Mouse (Mus musculus) hindbrain, embryonic 15.5 days (tissue): ENCODE measurements around the gene Zcchc12. TPM values are rescaled to one million over a fixed set of nuclear protein-coding genes. Genes with fewer than 3 reads are reported as not detected.
A peak's percentile ranks its signal among the peaks of the same experiment; 100 is the strongest.

ENCODE experiments used
- ATAC-seq: fragments of 200-750 bp; cut with Nextera tagmentation; 2 replicates; pipeline ENCODE4 v1.8.0; 2017; ENCODE audit warnings: low read depth, moderate number of reproducible peaks, moderate TSS enrichment; ENCODE audit not compliant: low FRiP score
- H3K27ac ChIP-seq: fragments of 300-500 bp; sonication (generic); replicated peaks from 2 replicates; pipeline ENCODE4 v1.5.1; 2015; ENCODE audit warnings: mild to moderate bottlenecking, inconsistent platforms
- H3K27me3 ChIP-seq: fragments of 300-500 bp; sonication (generic); 2 replicates; pipeline ENCODE4 v1.6.1; 2015; ENCODE audit warnings: control low read depth, inconsistent platforms
- H3K36me3 ChIP-seq: fragments of 300-500 bp; sonication (generic); 2 replicates; pipeline ENCODE4 v1.6.1; 2015; ENCODE audit warnings: control low read depth, inconsistent platforms
- H3K4me1 ChIP-seq: fragments of 300-500 bp; sonication (generic); replicated peaks from 2 replicates; pipeline ENCODE4 v1.6.1; 2015; ENCODE audit warnings: control low read depth, inconsistent platforms
- H3K4me2 ChIP-seq: fragments of 300-500 bp; sonication (generic); 2 replicates; pipeline ENCODE4 v1.6.1; 2015; ENCODE audit warnings: moderate library complexity, mild to moderate bottlenecking, inconsistent platforms
- H3K4me3 ChIP-seq: fragments of 300-500 bp; sonication (generic); 2 replicates; pipeline ENCODE4 v1.5.1; 2015; ENCODE audit warnings: mild to moderate bottlenecking, inconsistent platforms
- H3K9ac ChIP-seq: fragments of 300-500 bp; sonication (generic); 2 replicates; pipeline ENCODE4 v1.6.1; 2015; ENCODE audit warnings: inconsistent platforms
- H3K9me3 ChIP-seq: fragments of 300-500 bp; sonication (generic); 2 replicates; pipeline ENCODE4 v1.6.1; 2016; ENCODE audit warnings: control low read depth, inconsistent platforms
- WGBS: fragments of 180-500 bp; shearing (Covaris S2); methylation state at CpG from one replicate; pipeline ENCODE4 v1.1.7; 2015; 5-methylcytosine and 5-hydroxymethylcytosine counted together
- polyA plus RNA-seq: library from polyadenylated mRNA; unstranded; fragments of >200 nt; fragmentation: Nextera tagmentation; extraction: Ambion mirVana; gene quantifications from 2 replicates; pipeline ENCODE4 v1.2.1, GENCODE M21; 2015

The Zcchc12 gene
- polyA plus RNA-seq, result 326 and 344 TPM in 2 replicates

DNA sequence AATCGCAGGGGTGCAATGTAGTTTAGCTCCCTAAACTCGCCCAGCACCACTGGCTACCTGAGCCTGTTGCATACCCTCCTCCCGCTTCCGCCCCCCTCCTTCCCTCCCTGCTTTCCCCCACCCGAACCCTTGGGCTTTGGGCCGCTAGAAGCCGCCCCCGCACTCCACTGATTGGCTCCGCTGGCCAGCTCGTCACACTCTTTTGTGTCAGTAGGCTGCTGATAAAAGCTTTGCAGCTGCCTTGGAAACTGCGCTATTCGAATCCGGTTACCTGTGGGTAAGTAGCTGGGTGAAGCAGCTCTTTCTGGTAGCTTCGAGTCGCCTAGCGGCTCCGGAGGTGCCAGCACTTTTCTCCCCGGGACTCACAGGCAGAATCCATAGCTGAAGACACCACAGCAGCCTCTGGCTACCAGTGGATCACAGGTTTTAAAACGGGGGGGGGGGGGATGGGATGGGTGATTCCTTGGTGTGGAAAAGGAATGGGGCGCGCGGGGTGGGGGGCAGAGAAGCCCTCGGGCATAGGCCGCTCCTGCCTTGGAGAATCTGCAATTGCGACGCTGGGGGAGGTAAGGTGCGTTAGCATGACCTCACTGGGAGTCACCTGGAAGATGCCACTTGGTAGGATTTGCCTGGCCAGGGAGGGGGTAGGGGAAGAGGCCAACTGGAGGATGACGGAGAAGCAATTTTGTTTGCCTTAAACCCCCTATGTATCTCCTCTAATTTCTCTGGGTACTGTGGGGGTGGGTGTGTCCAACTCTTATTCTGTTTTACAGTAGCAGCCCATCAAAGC, at the start of gene Zcchc12:
Gene Zcchc12, plus strand, starts transcription at position 169 of the 790 bp plus-strand sequence.
- Histone ChIP-seq H3K36me3 (no peaks in the 10 kb centered on the region), H3K27me3 (no peaks in the 10 kb centered on the region), H3K4me1 (peaks cover 27% of the 10 kb centered on the region; the same call in 1 of the 2 replicates), H3K9me3 (no peaks in the 10 kb centered on the region), H3K4me3 (peak within 1 kb of the TSS; percentile 48), H3K4me2 (peak within 1 kb of the TSS; percentile 57), H3K9ac (peak within 1 kb of the TSS; percentile 49), H3K27ac (peak within 1 kb of the TSS; percentile 78)
- ATAC-seq, result peak; percentile 85
- 30% methylated on average over 28 of the region's 28 CpGs for WGBS

- 68% methylated on average over 4 of the region's 4 CpGs for WGBS
- ATAC-seq, result no peak
- Histone ChIP-seq H3K27ac (no peak overlapping the region), H3K9ac (no peak overlapping the region), H3K27me3 (no peaks in the 10 kb centered on the region), H3K9me3 (no peaks in the 10 kb centered on the region; the same call in 1 of the 2 replicates), H3K4me1 (no peaks in the 10 kb centered on the region), H3K4me3 (no peak overlapping the region), H3K36me3 (no peaks in the 10 kb centered on the region), H3K4me2 (no peak overlapping the region)
Observed at GRCm38 (mm10) chrX:36146746-36147145, 49.0 kb upstream of the Zcchc12 start.

- H3K4me2 ChIP-seq, result no peak overlapping the region
- no peak overlapping the region for H3K27ac ChIP-seq
- no peak overlapping the region for H3K4me3 ChIP-seq
- H3K9me3 ChIP-seq, result no peaks in the 10 kb centered on the region; the same call in 1 of the 2 replicates
- no peaks in the 10 kb centered on the region for H3K36me3 ChIP-seq
- H3K4me1 ChIP-seq, result no peaks in the 10 kb centered on the region
- ATAC-seq, result no peak
- H3K27me3 ChIP-seq, result no peaks in the 10 kb centered on the region
- H3K9ac ChIP-seq, result no peak overlapping the region
Observed at GRCm38 (mm10) chrX:36150100-36150499, 45.6 kb upstream of the Zcchc12 start.

DNA sequence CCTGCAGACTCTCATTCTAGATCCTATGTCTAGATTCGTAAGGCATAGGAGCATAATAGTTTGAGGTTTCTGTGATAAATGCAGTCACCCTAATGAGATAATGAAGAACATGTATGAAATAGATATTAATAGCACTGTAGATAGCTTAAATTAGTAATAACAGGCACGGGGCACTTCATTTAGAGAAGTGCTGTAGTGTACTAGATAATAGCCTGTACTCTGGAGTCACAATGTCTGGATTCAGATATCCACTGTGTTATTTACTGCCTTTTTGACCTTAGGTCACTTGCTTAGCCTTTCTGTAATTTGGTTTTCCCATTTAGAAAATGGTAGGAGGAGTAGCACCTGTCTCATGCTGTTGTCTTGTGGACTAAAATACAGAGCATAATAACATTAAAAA, 39.0 kb upstream of the Zcchc12 start:
- 85% methylated on average over 2 of the region's 2 CpGs for WGBS
- H3K9ac ChIP-seq, result no peak overlapping the region
- H3K36me3 ChIP-seq, result no peaks in the 10 kb centered on the region
- H3K27ac ChIP-seq, result no peak overlapping the region
- no peaks in the 10 kb centered on the region for H3K27me3 ChIP-seq
- no peak overlapping the region for H3K4me2 ChIP-seq
- H3K4me1 ChIP-seq, result no peaks in the 10 kb centered on the region
- ATAC-seq, result no peak
- no peak overlapping the region for H3K4me3 ChIP-seq
- no peaks in the 10 kb centered on the region for H3K9me3 ChIP-seq

GRCm38 (mm10) chrX:36161567-36161966, 34.1 kb upstream of the Zcchc12 start:
- 22% methylated on average over 4 of the region's 4 CpGs for WGBS
- Histone ChIP-seq H3K4me2 (no peak overlapping the region), H3K27me3 (no peaks in the 10 kb centered on the region), H3K9me3 (no peaks in the 10 kb centered on the region), H3K4me1 (no peaks in the 10 kb centered on the region), H3K36me3 (no peaks in the 10 kb centered on the region), H3K4me3 (no peak overlapping the region), H3K9ac (no peak overlapping the region), H3K27ac (no peak overlapping the region)
- ATAC-seq, result no peak

DNA sequence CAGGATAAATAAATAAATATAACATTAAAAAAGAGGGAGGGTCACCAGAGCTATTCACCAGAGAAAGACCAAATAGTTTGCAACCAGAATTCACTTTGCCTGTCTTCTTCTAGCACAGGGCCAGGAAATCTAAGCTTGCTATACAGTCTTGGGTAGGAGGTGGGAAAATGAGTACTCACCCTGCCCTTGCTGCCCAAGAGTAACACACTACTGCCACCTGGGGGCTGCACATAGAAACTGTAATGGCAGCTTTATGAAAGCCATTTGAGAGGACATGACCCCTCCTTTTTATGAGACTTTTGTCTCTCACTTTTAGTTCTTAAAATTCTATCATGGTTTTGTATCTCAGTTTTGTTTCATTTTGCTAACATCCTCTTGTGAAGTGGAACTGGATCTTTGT, 12.1 kb upstream of the Zcchc12 start:
- ATAC-seq, result no peak
- no peaks in the 10 kb centered on the region for H3K36me3 ChIP-seq
- H3K4me3 ChIP-seq, result no peak overlapping the region
- H3K27me3 ChIP-seq, result no peaks in the 10 kb centered on the region
- no peak overlapping the region for H3K9ac ChIP-seq
- H3K27ac ChIP-seq, result no peak overlapping the region
- no peak overlapping the region for H3K4me2 ChIP-seq
- H3K4me1 ChIP-seq, result no peaks in the 10 kb centered on the region
- no peaks in the 10 kb centered on the region for H3K9me3 ChIP-seq

DNA sequence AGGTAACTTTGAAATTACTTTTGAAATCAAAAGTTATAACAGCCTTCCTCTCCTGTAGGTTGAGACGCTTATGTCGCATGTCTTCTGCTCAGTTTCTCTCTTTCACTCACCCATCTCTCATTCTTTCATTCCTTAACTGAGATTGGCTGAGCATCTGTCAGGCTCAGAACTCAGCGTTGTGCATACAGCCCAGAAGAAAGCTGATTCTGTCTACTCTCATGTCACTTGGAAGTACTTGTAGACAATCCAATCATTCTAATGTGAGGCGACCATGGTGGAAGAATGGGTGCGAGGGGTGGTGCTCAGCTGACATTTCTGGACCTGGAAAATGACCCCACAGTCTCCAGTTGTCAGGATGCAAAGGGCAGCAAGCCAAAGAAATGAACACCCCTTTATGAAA, 9.7 kb upstream of the Zcchc12 start:
- WGBS, result 66% methylated on average over 5 of the region's 5 CpGs
- Histone ChIP-seq H3K9ac (no peak overlapping the region), H3K27ac (no peak overlapping the region), H3K36me3 (no peaks in the 10 kb centered on the region), H3K4me3 (no peak overlapping the region), H3K4me1 (no peaks in the 10 kb centered on the region), H3K4me2 (no peak overlapping the region), H3K9me3 (no peaks in the 10 kb centered on the region), H3K27me3 (no peaks in the 10 kb centered on the region)
- no peak for ATAC-seq

DNA sequence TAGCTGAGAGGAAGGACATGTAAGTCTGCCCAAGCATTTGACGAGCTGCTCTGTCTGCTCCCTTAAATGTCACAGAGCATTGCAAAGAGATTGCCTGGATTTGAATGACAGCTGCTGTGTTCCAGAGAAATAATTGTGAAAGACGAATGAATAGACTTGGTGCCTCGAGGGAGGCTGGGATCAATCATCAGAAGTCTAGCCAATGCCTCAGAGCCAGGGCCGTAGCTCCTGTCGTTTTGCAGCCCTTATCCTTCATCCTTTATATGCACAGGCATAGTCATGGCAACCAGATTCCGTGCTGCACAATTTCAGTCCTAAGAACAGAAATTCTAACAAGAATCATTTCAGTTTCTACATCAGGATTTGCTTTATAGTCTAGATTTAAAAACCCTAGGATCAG, 9.3 kb upstream of the Zcchc12 start:
- WGBS, result 29% methylated on average over 6 of the region's 6 CpGs
- Histone ChIP-seq H3K4me1 (no peaks in the 10 kb centered on the region), H3K4me2 (no peak overlapping the region), H3K27ac (no peak overlapping the region), H3K9me3 (no peaks in the 10 kb centered on the region), H3K27me3 (no peaks in the 10 kb centered on the region), H3K36me3 (no peaks in the 10 kb centered on the region), H3K9ac (no peak overlapping the region), H3K4me3 (no peak overlapping the region)
- ATAC-seq, result no peak; the same call in 1 of the 2 replicates

DNA sequence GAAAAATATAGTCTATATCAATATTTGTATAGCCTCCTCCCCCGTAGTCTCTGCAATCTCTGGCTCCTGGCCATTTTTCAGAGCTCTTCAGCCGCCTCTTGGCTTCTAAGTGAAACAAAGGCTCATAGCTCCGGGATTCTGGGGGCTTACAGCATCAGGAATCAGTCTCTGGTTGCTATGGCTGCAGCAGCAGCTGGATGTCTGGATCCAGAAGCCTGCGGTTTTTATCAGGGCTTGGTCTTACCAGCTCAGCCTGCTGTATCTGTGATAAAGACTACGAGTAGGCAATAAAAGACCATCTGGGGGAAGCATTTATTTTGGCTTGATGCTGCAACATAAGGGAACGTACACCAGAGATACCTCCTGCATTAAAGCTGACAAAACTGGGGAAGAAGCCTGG, 1.8 kb upstream of the Zcchc12 start:
- Histone ChIP-seq H3K4me1 (peaks cover 27% of the 10 kb centered on the region; the same call in 1 of the 2 replicates), H3K27ac (peak overlapping the region; percentile 76), H3K4me3 (no peak overlapping the region), H3K4me2 (0 out of 2 replicates have a peak overlapping the region, but pooled peaks have one; percentile 1), H3K9ac (no peak overlapping the region), H3K9me3 (no peaks in the 10 kb centered on the region), H3K27me3 (no peaks in the 10 kb centered on the region), H3K36me3 (no peaks in the 10 kb centered on the region)
- WGBS, result 16% methylated on average over 6 of the region's 6 CpGs
- peak; percentile 46 for ATAC-seq

GRCm38 (mm10) chrX:36209554-36209953, 13.8 kb downstream of the Zcchc12 start:
- Histone ChIP-seq H3K27ac (no peak overlapping the region), H3K27me3 (no peaks in the 10 kb centered on the region), H3K9me3 (no peaks in the 10 kb centered on the region), H3K36me3 (no peaks in the 10 kb centered on the region), H3K9ac (no peak overlapping the region), H3K4me2 (no peak overlapping the region), H3K4me3 (no peak overlapping the region), H3K4me1 (no peaks in the 10 kb centered on the region)
- WGBS, result 71% methylated on average over 2 of the region's 2 CpGs
- no peak for ATAC-seq

GRCm38 (mm10) chrX:36211216-36211615, 15.5 kb downstream of the Zcchc12 start:
- Histone ChIP-seq H3K27ac (no peak overlapping the region), H3K9me3 (no peaks in the 10 kb centered on the region), H3K27me3 (no peaks in the 10 kb centered on the region), H3K4me2 (no peak overlapping the region), H3K9ac (no peak overlapping the region), H3K36me3 (no peaks in the 10 kb centered on the region), H3K4me3 (no peak overlapping the region), H3K4me1 (no peaks in the 10 kb centered on the region)
- WGBS, result 82% methylated on average over 3 of the region's 3 CpGs
- ATAC-seq, result no peak

DNA sequence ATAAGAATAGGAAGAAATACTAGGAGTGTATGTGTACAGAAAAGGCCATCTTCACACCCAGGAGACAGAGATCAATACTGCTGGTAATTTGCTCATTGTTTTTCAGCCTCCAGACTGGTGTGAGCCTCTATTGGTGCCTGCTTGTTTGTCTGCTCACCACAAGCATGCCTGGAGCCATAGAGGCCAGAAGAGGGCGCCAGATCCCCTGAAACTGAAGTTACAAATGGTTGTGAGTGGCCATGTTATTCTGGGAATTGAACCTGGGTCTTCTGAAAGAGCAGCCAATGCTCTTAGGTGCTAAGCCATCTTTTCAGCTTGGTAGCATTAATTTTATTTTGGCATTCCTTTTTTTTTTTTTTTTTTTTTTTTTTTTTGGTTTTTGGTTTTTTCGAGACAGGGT, 25.7 kb downstream of the Zcchc12 start:
- Histone ChIP-seq H3K27me3 (no peaks in the 10 kb centered on the region), H3K36me3 (no peaks in the 10 kb centered on the region), H3K4me3 (no peak overlapping the region), H3K27ac (no peak overlapping the region), H3K4me2 (no peak overlapping the region), H3K4me1 (no peaks in the 10 kb centered on the region), H3K9me3 (no peaks in the 10 kb centered on the region), H3K9ac (no peak overlapping the region)
- WGBS, result 46% methylated on average over 2 of the region's 2 CpGs
- ATAC-seq, result no peak

GRCm38 (mm10) chrX:36225777-36226176, 30.1 kb downstream of the Zcchc12 start:
- no peak overlapping the region for H3K9ac ChIP-seq
- no peak overlapping the region for H3K4me3 ChIP-seq
- no peak overlapping the region for H3K27ac ChIP-seq
- no peaks in the 10 kb centered on the region for H3K4me1 ChIP-seq
- no peaks in the 10 kb centered on the region for H3K36me3 ChIP-seq
- ATAC-seq, result peak; percentile 83; the same call in 1 of the 2 replicates
- H3K4me2 ChIP-seq, result no peak overlapping the region
- no peaks in the 10 kb centered on the region for H3K9me3 ChIP-seq
- H3K27me3 ChIP-seq, result no peaks in the 10 kb centered on the region
- 25% methylated on average over 7 of the region's 7 CpGs for WGBS
